Mouse (Mus musculus) forebrain, postnatal 0 days (tissue): ENCODE measurements around the gene Olfr935. TPM values are rescaled to one million over a fixed set of nuclear protein-coding genes. Genes with fewer than 3 reads are reported as not detected.

Experiments used
- ATAC-seq: fragments of 200-750 bp; cut with Nextera tagmentation; 2 replicates; pipeline ENCODE4 v1.8.0; 2017; ENCODE audit warnings: mild to moderate bottlenecking, moderate library complexity
- DNase-seq: peaks from one replicate; pipeline ENCODE4 v3.0.0-alpha.2; 2015
- H3K27ac ChIP-seq: fragments of 300-500 bp; sonication (generic); 2 replicates; pipeline ENCODE4 v1.5.1; 2014; ENCODE audit warnings: low read depth, mild to moderate bottlenecking, antibody characterized with exemption, low read length, moderate library complexity, mixed read lengths
- H3K27me3 ChIP-seq: fragments of 300-500 bp; sonication (generic); 2 replicates; pipeline ENCODE4 v1.6.1; 2014; ENCODE audit warnings: mild to moderate bottlenecking, low read length, mixed read lengths; ENCODE audit not compliant: insufficient read depth
- H3K36me3 ChIP-seq: fragments of 300-500 bp; sonication (generic); 2 replicates; pipeline ENCODE4 v1.6.1; 2014; ENCODE audit warnings: mild to moderate bottlenecking, moderate library complexity; ENCODE audit not compliant: insufficient read depth
- H3K4me1 ChIP-seq: fragments of 300-500 bp; sonication (generic); 2 replicates; pipeline ENCODE4 v1.6.1; 2014; ENCODE audit warnings: antibody characterized with exemption; ENCODE audit not compliant: insufficient read depth
- H3K4me2 ChIP-seq: fragments of 300-500 bp; sonication (generic); 2 replicates; pipeline ENCODE4 v1.6.1; 2014; ENCODE audit warnings: low read depth, mild to moderate bottlenecking, moderate library complexity
- H3K4me3 ChIP-seq: fragments of 300-500 bp; sonication (generic); 2 replicates; pipeline ENCODE4 v1.5.1; 2014; ENCODE audit warnings: low read depth, low read length, mixed read lengths
- H3K9ac ChIP-seq: fragments of 300-500 bp; sonication (generic); 2 replicates; pipeline ENCODE4 v1.6.1; 2014; ENCODE audit warnings: mild to moderate bottlenecking
- H3K9me3 ChIP-seq: fragments of 300-500 bp; sonication (generic); 2 replicates; pipeline ENCODE4 v1.6.1; 2016; ENCODE audit warnings: low read length
- CTCF ChIP-seq: sonication (generic); IDR thresholded peaks from 2 replicates; pipeline ENCODE4 v1.5.1; 2016; ENCODE audit warnings: antibody characterized with exemption, control low read depth, low read depth
- WGBS: fragments of 180-500 bp; shearing (Covaris S2); extraction: QIAGEN DNeasy Blood & Tissue Kit; methylation state at CpG from one replicate; pipeline ENCODE4 v1.1.7; 2014; 5-methylcytosine and 5-hydroxymethylcytosine counted together
- microRNA-seq, 2 experiments: library from miRNA; unstranded; fragments of <30 nt; microRNA quantifications; one replicate each; pipeline ENCODE4; 2016
- polyA plus RNA-seq: library from polyadenylated mRNA; unstranded; fragments of >200 nt; fragmentation: Nextera tagmentation; extraction: Ambion mirVana; gene quantifications from 2 replicates; pipeline ENCODE4 v1.2.1, GENCODE M21; 2015
- total RNA-seq: library from RNA; depleted of rRNA; stranded (reverse); fragments of >200 nt; gene quantifications from 2 replicates; pipeline ENCODE4 v1.2.3, GENCODE M21; 2014; rRNA removed

Olfr935 gene
- total RNA-seq: not detected in 2 replicates
- polyA plus RNA-seq: not detected in 2 replicates

GRCm38 (mm10) chr9:38999583-38999982 lies at the start of gene Olfr935:
TSS of gene Olfr935 (minus strand) at chr9:38999683.
- Histone ChIP-seq H3K4me2 (no peak within 1 kb of the TSS), H3K36me3 (no peaks in the 10 kb centered on the region), H3K4me1 (no peaks in the 10 kb centered on the region), H3K27me3 (no peaks in the 10 kb centered on the region), H3K4me3 (no peak within 1 kb of the TSS), H3K9me3 (no peaks in the 10 kb centered on the region), H3K27ac (no peak within 1 kb of the TSS), H3K9ac (no peak within 1 kb of the TSS)
- ATAC-seq (no peak), DNase-seq (no peak)
- 83% methylated on average over 2 of the region's 2 CpGs for WGBS
- no peak for TF ChIP-seq CTCF

GRCm38 (mm10) chr9:39023277-39023676 lies 23.8 kb upstream of the Olfr935 start, which contains the start of gene Olfr146:
TSS of gene Olfr146 (minus strand) at chr9:39023377.
- Histone ChIP-seq H3K36me3 (no peaks in the 10 kb centered on the region), H3K4me2 (no peak within 1 kb of the TSS), H3K27ac (no peak within 1 kb of the TSS), H3K9me3 (no peaks in the 10 kb centered on the region), H3K9ac (no peak within 1 kb of the TSS), H3K27me3 (no peaks in the 10 kb centered on the region), H3K4me1 (no peaks in the 10 kb centered on the region), H3K4me3 (no peak within 1 kb of the TSS)
- ATAC-seq (no peak), DNase-seq (no peak)
- TF ChIP-seq CTCF: no peak
- 90% methylated on average over 1 of the region's 1 CpGs for WGBS

GRCm38 (mm10) chr9:38988215-38988614 lies 11.3 kb downstream of the Olfr935 start, which contains the start of gene Olfr934:
TSS of gene Olfr934 (minus strand) at chr9:38988315.
- Histone ChIP-seq H3K4me1 (no peaks in the 10 kb centered on the region), H3K4me3 (no peak within 1 kb of the TSS), H3K27me3 (no peaks in the 10 kb centered on the region), H3K9me3 (no peaks in the 10 kb centered on the region), H3K27ac (no peak within 1 kb of the TSS), H3K36me3 (no peaks in the 10 kb centered on the region), H3K9ac (no peak within 1 kb of the TSS), H3K4me2 (no peak within 1 kb of the TSS)
- WGBS: 89% methylated on average over 2 of the region's 2 CpGs
- ATAC-seq (no peak), DNase-seq (no peak)
- no peak for TF ChIP-seq CTCF

- H3K9me3 ChIP-seq: no peaks in the 10 kb centered on the region
- H3K36me3 ChIP-seq: no peaks in the 10 kb centered on the region
- H3K4me3 ChIP-seq: no peak within 1 kb of the TSS
- no peak within 1 kb of the TSS for H3K9ac ChIP-seq
- H3K4me1 ChIP-seq: no peaks in the 10 kb centered on the region
- no peak within 1 kb of the TSS for H3K4me2 ChIP-seq
- H3K27ac ChIP-seq: no peak within 1 kb of the TSS
- DNase-seq (no peak), ATAC-seq (no peak)
- TF ChIP-seq CTCF: no peak
- WGBS: 85% methylated on average over 4 of the region's 4 CpGs
- H3K27me3 ChIP-seq: no peaks in the 10 kb centered on the region
Observed at GRCm38 (mm10) chr9:38972013-38972412, 27.5 kb downstream of the Olfr935 start, which contains the start of gene Olfr933. TSS of gene Olfr933 (plus strand) at chr9:38972313.

GRCm38 (mm10) chr9:38954124-38954416 lies 45.4 kb downstream of the Olfr935 start:
- ATAC-seq (no peak), DNase-seq (peak; percentile 3)
- TF ChIP-seq CTCF: no peak
- H3K27me3 ChIP-seq: no peaks in the 10 kb centered on the region
- no peaks in the 10 kb centered on the region for H3K9me3 ChIP-seq
- no peaks in the 10 kb centered on the region for H3K36me3 ChIP-seq
- no peak overlapping the region for H3K4me2 ChIP-seq
- 83% methylated on average over 4 of the region's 4 CpGs for WGBS
- no peaks in the 10 kb centered on the region for H3K4me1 ChIP-seq
- H3K27ac ChIP-seq: no peak overlapping the region
- H3K4me3 ChIP-seq: no peak overlapping the region
- no peak overlapping the region for H3K9ac ChIP-seq

GRCm38 (mm10) chr9:38953401-38954123 lies 45.9 kb downstream of the Olfr935 start:
- WGBS: 68% methylated on average over 7 of the region's 7 CpGs
- H3K36me3 ChIP-seq: no peaks in the 10 kb centered on the region
- H3K4me3 ChIP-seq: no peak overlapping the region
- no peak overlapping the region for H3K4me2 ChIP-seq
- TF ChIP-seq CTCF: no peak
- H3K27me3 ChIP-seq: no peaks in the 10 kb centered on the region
- no peak for DNase-seq
- H3K27ac ChIP-seq: no peak overlapping the region
- H3K9me3 ChIP-seq: no peaks in the 10 kb centered on the region
- H3K4me1 ChIP-seq: no peaks in the 10 kb centered on the region
- no peak for ATAC-seq
- no peak overlapping the region for H3K9ac ChIP-seq

Small RNA genes within 50 kb of the gene (microRNA-seq; reads per million reads assigned to microRNA genes)
- gene Gm25529: 0 reads per million in 2 experiments

Other genes starting within 250 kb of the Olfr935 start
- gene Olfr920, start 247.4 kb downstream of the Olfr935 start, total RNA-seq: under 0.01 and 0.14 TPM in 2 replicates
- not detected in 2 replicates for gene Olfr920, start 247.4 kb downstream of the Olfr935 start, polyA plus RNA-seq
- not detected in 2 replicates for gene Olfr921, start 226.6 kb downstream of the Olfr935 start, total RNA-seq
- not detected in 2 replicates for gene Olfr921, start 226.6 kb downstream of the Olfr935 start, polyA plus RNA-seq
- not detected in 2 replicates for gene Olfr922, start 185.1 kb downstream of the Olfr935 start, total RNA-seq
- gene Olfr922, start 185.1 kb downstream of the Olfr935 start, polyA plus RNA-seq: not detected in 2 replicates
- not detected in 2 replicates for gene Olfr923, start 173.1 kb downstream of the Olfr935 start, total RNA-seq
- gene Olfr923, start 173.1 kb downstream of the Olfr935 start, polyA plus RNA-seq: not detected in 2 replicates
- not detected in 2 replicates for gene Olfr924, start 155.2 kb downstream of the Olfr935 start, total RNA-seq
- not detected in 2 replicates for gene Olfr924, start 155.2 kb downstream of the Olfr935 start, polyA plus RNA-seq
- not detected in 2 replicates for gene Olfr26, start 144.6 kb downstream of the Olfr935 start, total RNA-seq
- gene Olfr26, start 144.6 kb downstream of the Olfr935 start, polyA plus RNA-seq: not detected in 2 replicates
- not detected in 2 replicates for gene Olfr926, start 122.6 kb downstream of the Olfr935 start, total RNA-seq
- not detected in 2 replicates for gene Olfr926, start 122.6 kb downstream of the Olfr935 start, polyA plus RNA-seq
- not detected in 2 replicates for gene Olfr930, start 69.9 kb downstream of the Olfr935 start, total RNA-seq
- not detected in 2 replicates for gene Olfr930, start 69.9 kb downstream of the Olfr935 start, polyA plus RNA-seq
- gene Olfr933, start 27.4 kb downstream of the Olfr935 start, total RNA-seq: not detected in 2 replicates
- not detected in 2 replicates for gene Olfr933, start 27.4 kb downstream of the Olfr935 start, polyA plus RNA-seq
- gene Olfr934, start 11.4 kb downstream of the Olfr935 start, total RNA-seq: not detected in 2 replicates
- gene Olfr934, start 11.4 kb downstream of the Olfr935 start, polyA plus RNA-seq: not detected in 2 replicates
- not detected in 2 replicates for gene Olfr146, start 23.7 kb upstream of the Olfr935 start, total RNA-seq
- gene Olfr146, start 23.7 kb upstream of the Olfr935 start, polyA plus RNA-seq: not detected in 2 replicates
- not detected in 2 replicates for gene Olfr937, start 65.3 kb upstream of the Olfr935 start, total RNA-seq
- not detected in 2 replicates for gene Olfr937, start 65.3 kb upstream of the Olfr935 start, polyA plus RNA-seq
- gene Olfr938, start 79.2 kb upstream of the Olfr935 start, total RNA-seq: not detected in 2 replicates
- gene Olfr938, start 79.2 kb upstream of the Olfr935 start, polyA plus RNA-seq: not detected in 2 replicates
- not detected in 2 replicates for gene Olfr27, start 128.4 kb upstream of the Olfr935 start, total RNA-seq
- gene Olfr27, start 128.4 kb upstream of the Olfr935 start, polyA plus RNA-seq: not detected in 2 replicates
- not detected in 2 replicates for gene Olfr943, start 166.6 kb upstream of the Olfr935 start, total RNA-seq
- not detected in 2 replicates for gene Olfr943, start 166.6 kb upstream of the Olfr935 start, polyA plus RNA-seq
- not detected in 2 replicates for gene Olfr944, start 202.2 kb upstream of the Olfr935 start, total RNA-seq
- gene Olfr944, start 202.2 kb upstream of the Olfr935 start, polyA plus RNA-seq: not detected in 2 replicates